Mouse (Mus musculus): ENCODE measurements around the gene Gm17409. TPM values are rescaled to one million over a fixed set of nuclear protein-coding genes. Genes with fewer than 3 reads are reported as not detected.

The Gm17409 gene
- polyA plus RNA-seq, 1 experiment from 2014 or later: not detected

- WGBS: 92% methylated on average over 10 of the region's 10 CpGs
- ATAC-seq (ENCODE audit: low FRiP score, low TSS enrichment): no peak
Measured at GRCm38 (mm10) chr2:58479536-58479935, 9.6 kb downstream of the Gm17409 start.

GRCm38 (mm10) chr2:58480764-58481163 is 10.8 kb downstream of the Gm17409 start:
- Histone ChIP-seq H3K4me1 (replicated peaks; ENCODE audit: control insufficient read depth, insufficient read depth) (peaks cover 3% of the 10 kb centered on the region), H3K9ac (ENCODE audit: low read length) (no peak overlapping the region), H3K27me3 (ENCODE audit: control insufficient read depth, insufficient read depth, low read length) (no peaks in the 10 kb centered on the region), H3K36me3 (ENCODE audit: control insufficient read depth, insufficient read depth, low read length) (no peaks in the 10 kb centered on the region), H3K4me2 (replicated peaks; ENCODE audit: low read depth) (no peak overlapping the region), H3K27ac (replicated peaks) (no peak overlapping the region), H3K4me3 (ENCODE audit: low read depth, low read length) (no peak overlapping the region), H3K9me3 (ENCODE audit: control insufficient read depth, low read length) (no peaks in the 10 kb centered on the region)
- ATAC-seq (ENCODE audit: low FRiP score, low TSS enrichment): no peak
- TF ChIP-seq CTCF (IDR thresholded peaks at IDR 0.05; ENCODE audit: low read depth) (no peak), EP300 (optimal IDR thresholded peaks at IDR 0.05) (no peak)
- DNase-seq (ENCODE audit: low spot score): no peak
- WGBS: 56% methylated on average over 6 of the region's 6 CpGs

More at GRCm38 (mm10) chr2:58479536-58479935, 9.6 kb downstream of the Gm17409 start:
- Histone ChIP-seq H3K4me1 (replicated peaks; ENCODE audit: control insufficient read depth, insufficient read depth) (no peaks in the 10 kb centered on the region), H3K4me3 (ENCODE audit: low read depth, low read length) (no peak overlapping the region), H3K27ac (replicated peaks) (no peak overlapping the region), H3K4me2 (replicated peaks; ENCODE audit: low read depth) (no peak overlapping the region), H3K27me3 (ENCODE audit: control insufficient read depth, insufficient read depth, low read length) (no peaks in the 10 kb centered on the region), H3K9me3 (ENCODE audit: control insufficient read depth, low read length) (no peaks in the 10 kb centered on the region), H3K36me3 (ENCODE audit: control insufficient read depth, insufficient read depth, low read length) (no peaks in the 10 kb centered on the region), H3K9ac (ENCODE audit: low read length) (no peak overlapping the region)
- no peak for DNase-seq (ENCODE audit: low spot score)
- TF ChIP-seq CTCF (IDR thresholded peaks at IDR 0.05; ENCODE audit: low read depth): no peak
- TF ChIP-seq EP300 (optimal IDR thresholded peaks at IDR 0.05): no peak

GRCm38 (mm10) chr2:58481450-58482100 is 11.7 kb downstream of the Gm17409 start:
- Histone ChIP-seq H3K9me3 (ENCODE audit: control insufficient read depth, low read length) (no peaks in the 10 kb centered on the region), H3K36me3 (ENCODE audit: control insufficient read depth, insufficient read depth, low read length) (no peaks in the 10 kb centered on the region), H3K4me1 (replicated peaks; ENCODE audit: control insufficient read depth, insufficient read depth) (peaks cover 6% of the 10 kb centered on the region), H3K27ac (replicated peaks) (no peak overlapping the region), H3K4me2 (replicated peaks; ENCODE audit: low read depth) (no peak overlapping the region), H3K4me3 (ENCODE audit: low read depth, low read length) (no peak overlapping the region), H3K9ac (ENCODE audit: low read length) (no peak overlapping the region), H3K27me3 (ENCODE audit: control insufficient read depth, insufficient read depth, low read length) (no peaks in the 10 kb centered on the region)
- ATAC-seq (ENCODE audit: low FRiP score, low TSS enrichment) (no peak), DNase-seq (ENCODE audit: low spot score) (no peak)
- peak; percentile 8; the same call in 1 of the 2 replicates for TF ChIP-seq CTCF (IDR thresholded peaks at IDR 0.05; ENCODE audit: low read depth)
- no peak for TF ChIP-seq EP300 (optimal IDR thresholded peaks at IDR 0.05)
- 51% methylated on average over 9 of the region's 9 CpGs for WGBS

GRCm38 (mm10) chr2:58484284-58484965 is 14.5 kb downstream of the Gm17409 start:
- DNase-seq (ENCODE audit: low spot score) (peak; percentile 59), ATAC-seq (ENCODE audit: low FRiP score, low TSS enrichment) (peak; percentile 92)
- Histone ChIP-seq H3K36me3 (ENCODE audit: control insufficient read depth, insufficient read depth, low read length) (no peaks in the 10 kb centered on the region), H3K9ac (ENCODE audit: low read length) (no peak overlapping the region), H3K9me3 (ENCODE audit: control insufficient read depth, low read length) (no peaks in the 10 kb centered on the region), H3K4me2 (replicated peaks; ENCODE audit: low read depth) (0 out of 2 replicates have a peak overlapping the region, but pooled peaks have one; percentile 4), H3K4me1 (replicated peaks; ENCODE audit: control insufficient read depth, insufficient read depth) (peaks cover 17% of the 10 kb centered on the region), H3K27ac (replicated peaks) (peak overlapping the region; percentile 86), H3K4me3 (ENCODE audit: low read depth, low read length) (no peak overlapping the region), H3K27me3 (ENCODE audit: control insufficient read depth, insufficient read depth, low read length) (no peaks in the 10 kb centered on the region)
- TF ChIP-seq EP300 (optimal IDR thresholded peaks at IDR 0.05): peak; percentile 36
- TF ChIP-seq CTCF (IDR thresholded peaks at IDR 0.05; ENCODE audit: low read depth): no peak
- WGBS: 33% methylated on average over 7 of the region's 7 CpGs

- H3K27me3 ChIP-seq (ENCODE audit: control insufficient read depth, insufficient read depth, low read length): no peaks in the 10 kb centered on the region
- DNase-seq (ENCODE audit: low spot score): peak; percentile 63
- peak overlapping the region; percentile 86 for H3K27ac ChIP-seq (replicated peaks)
- TF ChIP-seq EP300 (optimal IDR thresholded peaks at IDR 0.05) (no peak), CTCF (IDR thresholded peaks at IDR 0.05; ENCODE audit: low read depth) (no peak)
- H3K4me3 ChIP-seq (ENCODE audit: low read depth, low read length): no peak overlapping the region
- no peak overlapping the region for H3K9ac ChIP-seq (ENCODE audit: low read length)
- peaks cover 17% of the 10 kb centered on the region for H3K4me1 ChIP-seq (replicated peaks; ENCODE audit: control insufficient read depth, insufficient read depth)
- H3K4me2 ChIP-seq (replicated peaks; ENCODE audit: low read depth): no peak overlapping the region
- H3K36me3 ChIP-seq (ENCODE audit: control insufficient read depth, insufficient read depth, low read length): no peaks in the 10 kb centered on the region
- 10% methylated on average over 4 of the region's 4 CpGs for WGBS
- H3K9me3 ChIP-seq (ENCODE audit: control insufficient read depth, low read length): no peaks in the 10 kb centered on the region
- ATAC-seq (ENCODE audit: low FRiP score, low TSS enrichment): no peak
Measured at GRCm38 (mm10) chr2:58485152-58485551, 15.2 kb downstream of the Gm17409 start.

GRCm38 (mm10) chr2:58485683-58486082 is 15.8 kb downstream of the Gm17409 start:
- peaks cover 17% of the 10 kb centered on the region for H3K4me1 ChIP-seq (replicated peaks; ENCODE audit: control insufficient read depth, insufficient read depth)
- no peak overlapping the region for H3K4me3 ChIP-seq (ENCODE audit: low read depth, low read length)
- no peaks in the 10 kb centered on the region for H3K27me3 ChIP-seq (ENCODE audit: control insufficient read depth, insufficient read depth, low read length)
- no peaks in the 10 kb centered on the region for H3K9me3 ChIP-seq (ENCODE audit: control insufficient read depth, low read length)
- TF ChIP-seq CTCF (IDR thresholded peaks at IDR 0.05; ENCODE audit: low read depth) (no peak), EP300 (optimal IDR thresholded peaks at IDR 0.05) (no peak)
- DNase-seq (ENCODE audit: low spot score): no peak
- 63% methylated on average over 3 of the region's 3 CpGs for WGBS
- no peaks in the 10 kb centered on the region for H3K36me3 ChIP-seq (ENCODE audit: control insufficient read depth, insufficient read depth, low read length)
- H3K9ac ChIP-seq (ENCODE audit: low read length): no peak overlapping the region
- no peak for ATAC-seq (ENCODE audit: low FRiP score, low TSS enrichment)
- H3K27ac ChIP-seq (replicated peaks): peak overlapping the region; percentile 81
- no peak overlapping the region for H3K4me2 ChIP-seq (replicated peaks; ENCODE audit: low read depth)

Data from stomach, postnatal 0 days (tissue).